Mouse (Mus musculus): ENCODE results near the gene Gm21970.
"Not testable (repeated sequence)": the region's sequence is repeated elsewhere in the genome, so short reads cannot be mapped to it uniquely, and the experiment has no call there.

Gm21970 gene

GRCm38 (mm10) chr16:91404187-91404586 is 12.7 kb downstream of the Gm21970 start:
- DNase-seq: no peak

GRCm38 (mm10) chr16:91404828-91405577 is 13.5 kb downstream of the Gm21970 start:
- no peak for DNase-seq

- peak; percentile 83 to 89 for DNase-seq
Measured at GRCm38 (mm10) chr16:91405640-91406584, 14.4 kb downstream of the Gm21970 start, which contains the start of gene Il10rb. TSS of gene Il10rb (plus strand) at chr16:91406164.

- peak; percentile 59 to 65 for DNase-seq
Measured at GRCm38 (mm10) chr16:91406585-91407220, 15.2 kb downstream of the Gm21970 start.

- peak; percentile 68 to 87 for DNase-seq
Measured at GRCm38 (mm10) chr16:91413102-91413844, 21.8 kb downstream of the Gm21970 start.

GRCm38 (mm10) chr16:91415391-91416189 is 24.1 kb downstream of the Gm21970 start:
- peak in 1 of 2 experiments; percentile 53 for DNase-seq

GRCm38 (mm10) chr16:91416357-91416756 is 24.8 kb downstream of the Gm21970 start:
- no peak for DNase-seq

- DNase-seq: no peak
Measured at GRCm38 (mm10) chr16:91416938-91417337, 25.4 kb downstream of the Gm21970 start.

- peak in 1 of 2 experiments; percentile 74 for DNase-seq
Measured at GRCm38 (mm10) chr16:91418531-91418930, 27.0 kb downstream of the Gm21970 start.

- DNase-seq: no peak
Measured at GRCm38 (mm10) chr16:91425816-91426215, 34.3 kb downstream of the Gm21970 start.

- DNase-seq: no peak
Measured at GRCm38 (mm10) chr16:91426586-91426985, 35.1 kb downstream of the Gm21970 start.

GRCm38 (mm10) chr16:91427461-91427860 is 35.9 kb downstream of the Gm21970 start:
- peak; percentile 32 to 68 for DNase-seq

GRCm38 (mm10) chr16:91428259-91428865 is 36.8 kb downstream of the Gm21970 start:
- no peak for DNase-seq

- no peak for DNase-seq
Measured at GRCm38 (mm10) chr16:91432720-91433328, 41.3 kb downstream of the Gm21970 start.

- DNase-seq: no peak
Measured at GRCm38 (mm10) chr16:91433329-91433933, 41.9 kb downstream of the Gm21970 start.

GRCm38 (mm10) chr16:91434119-91434518 is 42.6 kb downstream of the Gm21970 start:
- no peak for DNase-seq

- no peak for DNase-seq
Measured at GRCm38 (mm10) chr16:91438081-91438480, 46.6 kb downstream of the Gm21970 start.

- not testable (repeated sequence) for DNase-seq
Measured at GRCm38 (mm10) chr16:91438599-91438998, 47.1 kb downstream of the Gm21970 start.

- DNase-seq: peak; percentile 89
Measured at GRCm38 (mm10) chr16:91441366-91441765, 49.8 kb downstream of the Gm21970 start.

- DNase-seq: no peak
Measured at GRCm38 (mm10) chr16:91441811-91442240, 50.3 kb downstream of the Gm21970 start.

All from kidney, postnatal 36 days (tissue).